Mouse (Mus musculus) 416B (cell line): ENCODE data around the gene Ccser1.

Experiments
- DNase-seq: peaks from one replicate; pipeline ENCODE4 v3.0.0; 2011; ENCODE audit warnings: low read depth

The Ccser1 gene

DNA sequence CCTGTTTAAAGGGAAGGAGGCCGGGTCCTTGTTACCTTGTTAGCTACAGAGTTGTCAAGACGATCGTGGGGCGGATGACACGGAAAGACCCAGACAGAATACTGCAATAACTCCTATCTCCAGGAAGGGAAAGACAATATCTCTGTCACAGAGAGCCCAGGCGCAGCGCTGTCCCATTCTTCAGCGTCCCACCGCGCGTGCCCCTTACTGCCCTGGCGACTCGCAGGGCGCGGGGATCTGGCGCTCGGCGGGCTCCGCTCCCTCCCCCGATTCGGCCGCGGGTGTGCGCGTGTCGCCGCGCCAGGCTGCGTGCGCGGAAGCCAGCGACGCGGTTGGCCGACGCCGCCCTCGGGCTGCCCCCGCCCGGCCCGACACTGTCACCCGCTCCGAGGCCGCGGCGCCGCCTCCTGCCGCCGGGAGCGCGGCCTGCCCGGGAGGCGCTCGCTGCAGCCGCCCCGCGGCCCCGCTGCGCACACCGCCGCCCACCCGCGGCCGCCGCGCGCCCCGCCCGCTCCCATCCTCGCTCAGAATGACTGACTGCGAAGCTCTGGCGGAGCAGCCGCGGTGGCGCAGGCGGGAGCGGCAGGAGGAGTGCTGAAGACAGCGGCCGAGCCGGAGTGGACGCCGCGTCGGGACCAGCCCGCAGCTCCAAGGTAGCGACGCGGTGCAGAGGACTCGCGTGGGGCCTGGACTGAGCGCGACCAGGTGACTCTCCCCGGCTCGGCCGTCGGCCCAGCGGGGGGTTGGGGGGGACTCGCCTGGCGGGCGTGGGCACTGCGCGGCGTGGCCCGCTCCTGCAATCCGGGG, at the start of gene Ccser1:
TSS of gene Ccser1 (plus strand) at position 376 of the 807 bp plus-strand sequence.
- no peak for DNase-seq

DNA sequence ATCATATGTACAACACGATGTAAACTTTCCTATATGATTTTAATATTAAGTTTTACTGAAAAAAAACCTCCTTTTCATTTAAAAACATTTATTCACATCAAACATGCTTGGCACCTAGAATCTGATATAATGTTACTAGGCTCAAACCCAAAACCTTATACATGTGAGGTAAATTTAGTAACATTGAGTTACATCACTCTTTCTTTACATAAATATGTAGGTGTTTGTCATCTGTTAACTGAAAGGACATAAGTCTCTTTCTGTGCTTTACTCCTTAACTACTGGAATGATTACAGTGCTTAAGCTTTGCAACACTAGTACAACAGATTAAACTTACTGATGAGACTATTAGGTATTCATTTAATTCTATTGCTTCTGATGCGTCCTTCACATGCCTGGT, 43.7 kb upstream of the Ccser1 start:
- DNase-seq = no peak

- no peak for DNase-seq
These were observed 37.1 kb upstream of the Ccser1 start for GRCm38 (mm10) chr6:61143031-61143430.

GRCm38 (mm10) chr6:61152924-61153323, 27.2 kb upstream of the Ccser1 start:
- DNase-seq = no peak

DNA sequence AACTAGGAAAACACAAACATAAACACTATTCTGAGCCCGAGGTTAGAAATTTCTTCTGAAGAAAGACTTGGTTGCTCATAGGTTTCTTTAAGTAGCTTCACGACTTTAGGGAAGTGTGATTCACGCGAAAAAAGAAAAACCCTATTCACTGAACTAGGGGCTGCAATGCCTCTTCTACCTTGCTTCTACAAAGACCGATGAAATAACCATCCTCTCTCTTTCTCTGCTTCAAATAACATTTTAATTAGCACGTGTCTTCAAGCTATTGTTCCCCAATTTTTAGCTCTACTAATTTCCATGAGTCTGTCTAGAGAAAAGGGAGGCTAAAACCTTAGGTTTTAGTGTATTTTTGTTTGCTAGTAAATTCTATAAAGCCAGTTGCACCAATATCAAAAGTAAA, 25.5 kb upstream of the Ccser1 start:
- no peak for DNase-seq

DNA sequence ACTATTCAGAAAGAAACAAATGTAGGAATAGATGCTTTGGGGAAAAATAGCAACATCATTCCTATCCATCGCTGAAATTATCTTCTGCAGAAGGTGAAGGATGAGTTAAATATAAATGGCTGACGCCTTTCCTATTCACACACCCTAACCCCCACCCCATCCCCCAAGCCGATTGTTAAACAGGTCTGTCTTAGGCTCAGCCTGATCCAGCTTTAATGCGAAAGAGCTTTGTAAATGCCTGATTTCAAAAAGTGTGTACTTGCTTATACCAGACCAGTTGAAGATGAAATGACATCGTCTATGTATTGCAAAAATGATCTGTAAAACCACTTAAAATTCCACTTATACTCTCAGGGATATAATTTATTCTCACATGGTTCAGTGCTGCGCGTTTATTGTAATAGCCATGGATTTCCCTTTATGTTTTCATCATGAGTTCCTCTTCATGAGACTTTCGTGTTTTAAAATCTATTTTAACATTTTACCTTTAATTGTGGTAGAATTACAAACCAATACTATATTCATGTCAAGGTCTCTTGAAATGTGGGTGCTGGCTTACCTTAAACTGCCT, 25.0 kb upstream of the Ccser1 start:
- DNase-seq = no peak

DNA sequence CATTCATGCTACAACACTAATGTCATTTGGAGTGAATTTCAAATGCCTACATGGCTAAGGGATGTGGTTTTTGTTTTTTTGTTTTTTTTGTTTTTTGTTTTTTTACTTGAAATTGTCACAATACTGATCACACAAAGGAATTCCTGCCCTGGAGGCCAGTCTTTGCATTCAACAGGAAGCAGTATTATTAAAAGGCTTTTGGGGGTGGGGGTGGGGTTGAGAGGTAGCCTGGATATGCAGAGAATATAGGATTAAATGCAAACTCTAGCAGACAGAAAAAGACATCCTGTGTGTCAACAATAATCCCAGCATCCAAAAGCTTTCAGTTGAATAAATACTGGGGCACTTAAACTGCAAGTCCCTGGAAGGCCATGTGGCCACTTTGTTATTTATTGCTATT, 24.4 kb upstream of the Ccser1 start:
- DNase-seq = no peak

GRCm38 (mm10) chr6:61162117-61162516, 18.0 kb upstream of the Ccser1 start:
- DNase-seq = no peak

GRCm38 (mm10) chr6:61166891-61167290, 13.2 kb upstream of the Ccser1 start:
- no peak for DNase-seq

- DNase-seq = no peak
These were observed 4.0 kb upstream of the Ccser1 start for GRCm38 (mm10) chr6:61176126-61176525.

- DNase-seq = no peak
These were observed 2.6 kb upstream of the Ccser1 start for GRCm38 (mm10) chr6:61177476-61177875.

- DNase-seq = no peak
These were observed 529 bp upstream of the Ccser1 start for GRCm38 (mm10) chr6:61179641-61179948.

- no peak for DNase-seq
These were observed 650 bp downstream of the Ccser1 start for GRCm38 (mm10) chr6:61180756-61181191.

DNA sequence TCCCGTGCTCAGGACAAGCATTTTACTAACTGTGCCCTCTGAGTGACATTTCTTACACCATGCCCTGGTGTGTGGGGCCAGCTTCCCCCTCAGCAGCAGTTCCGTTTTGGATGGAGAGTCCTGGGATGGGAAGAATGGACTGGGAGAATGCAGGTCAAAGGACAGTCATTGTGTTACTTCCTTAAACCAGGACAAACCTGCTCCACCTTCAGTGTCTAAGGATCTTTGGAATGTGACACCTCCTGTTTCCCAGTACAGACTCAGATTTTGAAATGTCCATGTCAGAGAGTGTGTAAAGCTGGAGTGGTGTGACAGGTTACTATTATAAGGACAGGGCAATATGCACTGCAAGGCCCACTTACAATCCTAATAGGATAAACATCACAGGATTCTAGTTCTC, 8.9 kb downstream of the Ccser1 start:
- no peak for DNase-seq

GRCm38 (mm10) chr6:61191597-61192386, 11.7 kb downstream of the Ccser1 start:
- no peak for DNase-seq

DNA sequence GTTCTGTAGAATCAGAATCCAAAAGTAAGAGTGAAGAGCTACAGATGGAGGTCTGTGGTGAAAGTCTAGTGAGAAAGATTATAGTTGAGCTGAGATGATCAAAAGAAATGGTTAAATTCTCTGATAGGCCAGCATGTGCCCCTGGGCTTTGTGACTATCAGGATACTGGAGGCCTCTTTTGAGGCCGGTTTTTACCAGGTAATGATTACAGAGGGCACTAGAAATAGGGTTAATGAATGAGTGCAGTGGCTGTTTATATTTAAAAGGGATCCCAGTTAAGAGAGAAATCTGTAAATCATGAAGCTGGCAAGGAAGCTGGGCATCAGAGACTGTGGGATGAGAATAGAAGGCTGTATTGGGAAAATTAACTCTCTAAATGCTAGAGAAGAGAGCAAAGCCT, 23.2 kb downstream of the Ccser1 start:
- DNase-seq = no peak

DNA sequence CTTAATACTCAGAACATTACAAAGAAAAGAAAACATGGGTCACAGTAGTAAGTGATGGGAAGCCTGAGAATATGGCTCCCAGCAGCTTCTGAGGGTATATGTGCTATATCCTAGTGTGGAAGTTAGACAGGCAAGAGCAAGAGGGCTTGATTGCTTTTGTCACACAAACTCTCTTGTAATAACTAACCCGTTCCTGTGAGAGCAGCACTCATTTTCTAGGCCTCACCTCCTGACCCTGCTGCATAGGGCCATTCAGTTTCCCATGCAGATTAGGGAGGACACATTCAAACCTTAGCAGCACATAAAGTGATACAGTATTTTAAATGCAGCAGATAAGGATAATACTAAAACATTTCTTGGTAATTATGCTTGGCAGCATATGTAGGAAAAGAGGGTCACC, 25.9 kb downstream of the Ccser1 start:
- DNase-seq = no peak

DNA sequence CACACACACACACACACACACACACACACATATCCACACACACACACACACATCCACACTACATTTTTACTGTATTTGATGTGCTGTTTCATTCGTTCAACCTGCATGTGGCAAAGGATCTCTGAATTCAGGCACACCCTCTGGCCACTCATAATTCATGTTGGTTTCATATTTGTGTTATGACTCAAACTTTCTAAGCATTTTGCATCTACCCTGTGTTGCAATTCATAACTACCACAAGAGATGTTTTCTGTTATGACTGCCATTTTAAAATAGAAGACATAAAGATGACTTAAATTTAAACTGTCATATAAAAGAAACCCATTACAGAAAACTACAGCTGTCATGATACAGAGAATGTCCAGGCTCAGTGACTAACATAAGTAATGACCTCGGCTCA, 26.5 kb downstream of the Ccser1 start:
- DNase-seq = no peak

DNA sequence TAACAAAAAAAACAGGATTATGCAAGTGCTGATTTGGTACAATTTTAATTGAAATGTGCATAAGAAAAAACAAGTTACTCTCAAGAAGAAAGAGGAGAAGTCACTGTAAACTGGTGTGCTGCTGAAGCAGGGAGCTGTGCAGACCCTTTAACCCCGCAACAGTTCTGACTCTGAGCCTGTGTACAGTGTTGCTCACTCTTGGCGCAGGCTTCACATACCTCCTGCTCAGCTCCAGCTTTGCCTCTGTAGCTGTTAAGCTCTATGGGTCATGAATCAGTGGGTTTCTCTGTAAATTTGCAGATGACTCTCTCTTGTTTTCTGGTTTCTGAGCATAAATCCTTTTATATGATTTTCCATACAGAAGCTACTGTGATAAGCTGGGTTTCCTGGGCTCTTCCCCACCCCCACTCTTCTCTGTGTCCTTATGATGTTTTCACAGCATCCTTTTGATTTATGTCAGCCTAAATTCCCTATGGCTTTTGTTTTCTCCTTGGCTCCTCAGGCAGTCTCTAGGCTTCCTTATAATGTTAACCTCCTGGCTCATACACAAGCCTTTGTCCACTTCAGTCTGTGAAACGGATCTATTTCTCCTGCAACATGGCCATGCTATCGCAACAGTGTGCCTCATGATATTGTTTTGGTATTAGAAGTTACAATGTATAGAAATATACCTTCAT, 30.1 kb downstream of the Ccser1 start:
- DNase-seq = no peak

- DNase-seq = no peak
These were observed 35.6 kb downstream of the Ccser1 start for GRCm38 (mm10) chr6:61215705-61216104.

- no peak for DNase-seq
These were observed 36.4 kb downstream of the Ccser1 start for GRCm38 (mm10) chr6:61216514-61216913.

DNA sequence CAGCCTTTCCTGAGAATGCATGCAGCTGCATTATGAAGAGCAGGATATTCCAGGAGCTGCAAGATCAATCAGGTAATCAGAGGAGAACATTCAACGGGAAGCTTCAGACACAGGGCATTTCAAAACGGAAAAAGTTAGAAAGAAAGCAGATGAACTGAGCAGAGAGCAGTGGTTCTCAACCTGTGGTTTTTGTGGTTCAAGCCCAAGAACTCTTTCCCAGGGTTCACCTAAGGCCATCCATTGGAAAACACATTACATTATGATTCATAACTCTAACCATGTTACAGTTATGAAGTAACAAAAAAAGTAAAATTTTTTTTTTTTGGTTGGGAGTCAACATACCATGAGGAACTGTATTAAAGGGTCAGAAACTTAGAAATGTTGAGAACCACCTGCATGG, 37.6 kb downstream of the Ccser1 start:
- DNase-seq = peak; percentile 7

DNA sequence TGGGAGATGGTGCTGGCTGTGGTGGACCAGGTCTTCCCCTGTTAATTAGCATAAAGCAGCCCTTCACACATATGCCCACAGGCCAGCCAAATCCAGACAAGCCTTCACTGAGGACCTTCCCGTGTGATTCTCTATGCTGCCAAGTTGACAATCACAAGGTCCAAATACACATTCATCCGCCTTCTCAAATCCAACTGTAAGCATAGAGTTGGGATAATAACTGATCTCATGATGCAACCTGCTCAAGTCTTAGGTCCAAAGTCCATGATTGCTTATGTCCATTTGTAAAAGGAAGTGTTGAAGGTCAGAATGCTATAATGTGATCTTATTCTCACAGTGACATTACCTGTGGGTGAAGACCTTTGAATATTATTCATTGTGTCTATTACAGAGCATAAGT, 43.4 kb downstream of the Ccser1 start:
- no peak for DNase-seq
